Mouse (Mus musculus): ENCODE data around the gene Ubtd1. TPM values are rescaled to one million over a fixed set of nuclear protein-coding genes. Genes with fewer than 3 reads are reported as not detected.

The Ubtd1 gene
- polyA plus RNA-seq, 1 experiment from 2014 or later: 21.3 TPM

Other genes starting within 250 kb of the Ubtd1 start
- gene Slit1, start 238.1 kb upstream of the Ubtd1 start, polyA plus RNA-seq (2015; fragmentation: Nextera tagmentation; extraction: Ambion mirVana): 0.10 and 0.16 TPM in 2 replicates
- 2.1 and 2.8 TPM in 2 replicates for gene Arhgap19, start 179.7 kb upstream of the Ubtd1 start, polyA plus RNA-seq (2015; fragmentation: Nextera tagmentation; extraction: Ambion mirVana)
- gene Frat1, start 151.8 kb upstream of the Ubtd1 start, polyA plus RNA-seq (2015; fragmentation: Nextera tagmentation; extraction: Ambion mirVana): 12.8 and 14.1 TPM in 2 replicates
- 4.6 and 5.9 TPM in 2 replicates for gene Frat2, start 133.6 kb upstream of the Ubtd1 start, polyA plus RNA-seq (2015; fragmentation: Nextera tagmentation; extraction: Ambion mirVana)
- 2.7 and 2.9 TPM in 2 replicates for gene Rrp12, start 85.6 kb upstream of the Ubtd1 start, polyA plus RNA-seq (2015; fragmentation: Nextera tagmentation; extraction: Ambion mirVana)
- 152 TPM in 2 replicates for gene Pgam1, start 69.8 kb upstream of the Ubtd1 start, polyA plus RNA-seq (2015; fragmentation: Nextera tagmentation; extraction: Ambion mirVana)
- gene Exosc1, start 48.3 kb upstream of the Ubtd1 start, polyA plus RNA-seq (2015; fragmentation: Nextera tagmentation; extraction: Ambion mirVana): 43.4 and 45.2 TPM in 2 replicates
- gene Zdhhc16, start 48.3 kb upstream of the Ubtd1 start, polyA plus RNA-seq (2015; fragmentation: Nextera tagmentation; extraction: Ambion mirVana): 46.9 and 55.1 TPM in 2 replicates
- 12.8 and 16.5 TPM in 2 replicates for gene Mms19, start 606 bp upstream of the Ubtd1 start, polyA plus RNA-seq (2015; fragmentation: Nextera tagmentation; extraction: Ambion mirVana)
- gene Ankrd2, start 54.2 kb downstream of the Ubtd1 start, polyA plus RNA-seq (2015; fragmentation: Nextera tagmentation; extraction: Ambion mirVana): 0.53 and 0.62 TPM in 2 replicates
- 4.9 and 6.4 TPM in 2 replicates for gene Hoga1, start 63.8 kb downstream of the Ubtd1 start, polyA plus RNA-seq (2015; fragmentation: Nextera tagmentation; extraction: Ambion mirVana)
- gene 4933411K16Rik, start 70.5 kb downstream of the Ubtd1 start, polyA plus RNA-seq (2015; fragmentation: Nextera tagmentation; extraction: Ambion mirVana): 0.10 and 0.14 TPM in 2 replicates
- 5.5 and 5.8 TPM in 2 replicates for gene Morn4, start 104.6 kb downstream of the Ubtd1 start, polyA plus RNA-seq (2015; fragmentation: Nextera tagmentation; extraction: Ambion mirVana)
- gene Pi4k2a, start 108.7 kb downstream of the Ubtd1 start, polyA plus RNA-seq (2015; fragmentation: Nextera tagmentation; extraction: Ambion mirVana): 24.2 and 24.6 TPM in 2 replicates
- 114 and 135 TPM in 2 replicates for gene Avpi1, start 147.3 kb downstream of the Ubtd1 start, polyA plus RNA-seq (2015; fragmentation: Nextera tagmentation; extraction: Ambion mirVana)
- gene Marveld1, start 165.6 kb downstream of the Ubtd1 start, polyA plus RNA-seq (2015; fragmentation: Nextera tagmentation; extraction: Ambion mirVana): 23.0 and 23.1 TPM in 2 replicates
- 25.3 and 27.7 TPM in 2 replicates for gene Zfyve27, start 182.2 kb downstream of the Ubtd1 start, polyA plus RNA-seq (2015; fragmentation: Nextera tagmentation; extraction: Ambion mirVana)
- 0.18 TPM in 1 of 2 replicates, not detected in the other for gene Sfrp5, start 220.5 kb downstream of the Ubtd1 start, polyA plus RNA-seq (2015; fragmentation: Nextera tagmentation; extraction: Ambion mirVana)